Mouse (Mus musculus) Patski (cell line): ENCODE measurements around the gene Cgref1. TPM values are rescaled to one million over a fixed set of nuclear protein-coding genes. Genes with fewer than 3 reads are reported as not detected.

ENCODE experiments used
- ATAC-seq: fragments of 100-300 bp; one replicate; pipeline ENCODE4 v1.8.0; 2021
- CTCF ChIA-PET: fragments of 350-600 bp; sonication (Branson Sonifier 250); formaldehyde crosslinking; loops from one replicate; lab custom pipeline; 2022; ENCODE audit warnings: inconsistent platforms; lab: Charles Lee
- POLR2A ChIA-PET: fragments of 350-600 bp; sonication (Branson Sonifier 250); formaldehyde crosslinking; loops from one replicate; lab custom pipeline; 2022; ENCODE audit warnings: antibody characterized with exemption, inconsistent platforms; lab: Charles Lee
- DNase-seq: peaks from one replicate; pipeline ENCODE4 v3.0.0-alpha.2; 2011; ENCODE audit warnings: low read depth, low spot score
- H3K27me3 ChIP-seq: fragments of 371-371 bp; one replicate; pipeline ENCODE4 v1.5.1; 2021
- CTCF ChIP-seq: fragments of 100-300 bp; IDR thresholded peaks from one replicate; pipeline ENCODE4 v1.5.1; 2021
- in situ Hi-C: fragments of 300-500 bp; cut with MboI; formaldehyde crosslinking; loops from 3 replicates; pipeline ENCODE4 v1.11.1; 2018; ENCODE audit warnings: low pct_unique_long_range_greater_than_20kb, mixed read lengths
- polyA plus RNA-seq: library from polyadenylated mRNA; unstranded; gene quantifications from one replicate; pipeline ENCODE4 v1.2.3, GENCODE M21; 2021

The Cgref1 gene
- polyA plus RNA-seq, 1 experiment from 2014 or later = 0.23 TPM

DNA sequence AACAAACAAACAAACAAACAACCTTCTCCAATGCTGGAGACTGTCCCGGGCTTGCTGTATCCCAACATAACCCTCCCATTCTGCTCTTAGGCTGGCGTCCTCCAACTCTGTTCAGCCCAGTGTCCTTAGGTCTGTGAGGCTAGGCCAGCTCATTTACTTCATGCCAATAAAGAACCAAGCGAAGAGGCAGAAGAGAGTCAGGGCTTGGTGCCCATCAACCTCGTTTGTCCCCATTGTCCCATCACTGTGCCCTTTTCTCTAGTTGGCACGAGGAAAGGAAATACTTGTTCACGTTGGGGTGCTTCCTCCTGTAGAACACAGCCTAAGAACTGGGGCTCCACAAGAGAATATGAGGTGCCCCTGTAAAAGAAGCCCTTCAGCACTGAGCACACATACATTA is 6.3 kb upstream of the Cgref1 start:
- in situ Hi-C loops = no loop called here
- POLR2A ChIA-PET = interaction anchor here (0.5 to 1.3 kb wide), 2 partner anchors 13 to 171 kb away, joined by 3 to 4 read pairs; no protein-coding TSS in a partner anchor

DNA sequence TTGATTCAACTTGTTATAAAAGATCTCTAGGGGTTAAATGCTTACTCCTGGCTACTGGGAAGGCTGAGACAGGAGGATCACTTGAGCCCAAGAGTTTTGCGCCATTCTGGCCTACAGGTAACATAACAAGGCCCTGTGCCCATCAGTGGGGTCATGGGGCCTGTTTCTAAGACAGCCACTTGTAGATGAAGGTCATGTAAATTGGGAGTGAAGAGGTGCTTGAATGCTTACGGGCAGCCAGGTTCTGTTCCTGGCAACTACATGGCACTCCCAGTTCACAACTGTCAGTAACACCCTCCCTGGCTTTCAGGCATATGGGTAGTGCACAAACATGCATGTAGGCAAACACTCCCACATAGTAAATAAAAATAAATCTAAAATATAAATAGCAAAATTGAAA is 5.5 kb upstream of the Cgref1 start:
- CTCF ChIA-PET = interaction anchor here (1.3 to 3.7 kb wide), 6 partner anchors 9 to 79 kb away, joined by 3 to 12 read pairs (median 6); partner anchors contain the start of gene Preb
- DNase-seq = no peak
- in situ Hi-C loops = no loop called here
- no peak for TF ChIP-seq CTCF
- POLR2A ChIA-PET = interaction anchor here (3.7 kb wide), 1 partner anchor 9 kb away, joined by 28 read pairs; the partner anchor contains the start of gene Preb
- no peaks in the 10 kb centered on the region for H3K27me3 ChIP-seq
- no peak for ATAC-seq

More for the DNA sequence above, 6.3 kb upstream of the Cgref1 start:
- no peak for DNase-seq
- ATAC-seq = no peak
- CTCF ChIA-PET = no interaction called here
- no peaks in the 10 kb centered on the region for H3K27me3 ChIP-seq
- TF ChIP-seq CTCF = no peak

DNA sequence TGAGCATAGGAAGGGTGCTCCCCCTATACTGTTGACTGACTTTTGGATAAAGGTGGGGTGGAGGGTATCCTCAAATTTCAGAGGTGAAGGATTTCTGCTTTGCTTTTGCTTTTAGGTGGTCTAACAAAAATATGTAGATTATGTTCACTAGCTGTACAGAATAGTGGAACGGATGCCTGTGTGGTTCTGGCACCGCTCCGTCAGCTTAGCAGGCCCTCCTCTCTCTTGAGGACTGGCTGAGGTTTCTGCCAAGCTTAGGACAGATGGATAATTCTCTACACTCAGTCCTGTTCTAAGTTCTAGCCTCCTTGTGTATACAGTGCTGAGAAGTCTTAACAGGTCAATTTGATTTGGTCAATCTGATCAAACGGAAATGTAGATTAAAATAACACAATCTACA is 5.1 kb upstream of the Cgref1 start:
- ChIA-PET CTCF (interaction anchor here (0.8 to 3.7 kb wide), 8 partner anchors 9 to 79 kb away, joined by 3 to 12 read pairs (median 4); partner anchors contain the start of gene Preb), POLR2A (interaction anchor here (0.9 to 3.7 kb wide), 4 partner anchors 10 to 114 kb away, joined by 3 to 28 read pairs (median 4); partner anchors contain the start of gene Preb)
- ATAC-seq = no peak
- in situ Hi-C loops = no loop called here
- DNase-seq = no peak
- no peaks in the 10 kb centered on the region for H3K27me3 ChIP-seq
- TF ChIP-seq CTCF = no peak

DNA sequence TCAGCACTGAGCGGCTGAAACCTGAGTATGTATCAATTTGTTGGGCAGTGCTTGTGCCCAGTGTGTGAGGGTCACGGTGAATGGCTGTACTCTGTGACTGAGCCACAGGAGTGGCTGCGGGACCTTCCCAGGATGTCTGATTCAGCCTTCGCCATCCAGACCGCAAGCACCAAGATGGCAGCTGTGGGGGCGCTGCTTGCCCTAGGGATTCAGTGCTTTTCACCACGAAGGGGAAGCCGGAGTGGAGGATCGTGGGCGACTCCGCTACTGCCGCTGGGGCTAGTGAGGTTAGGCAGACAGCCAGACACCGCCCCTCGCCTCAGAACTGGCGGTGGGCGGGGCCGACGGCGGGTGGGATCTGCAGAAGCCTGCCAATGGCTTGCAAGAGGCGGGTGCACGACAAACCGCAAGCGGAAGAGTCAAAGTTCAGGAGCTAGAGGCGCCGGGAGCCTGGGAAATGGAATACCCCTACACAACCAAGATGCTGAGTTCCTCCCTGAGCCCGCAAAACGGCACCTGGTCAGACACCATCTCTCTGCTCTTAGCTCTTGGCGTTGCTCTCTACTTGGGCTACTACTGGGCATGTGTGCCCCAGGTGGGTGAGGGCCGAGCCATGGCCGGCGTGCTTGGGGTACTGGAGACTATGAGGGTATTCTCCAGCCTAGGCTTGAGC is 4.4 kb upstream of the Cgref1 start:
- no peak for TF ChIP-seq CTCF
- ATAC-seq (peak; percentile 67), DNase-seq (peak; percentile 66)
- in situ Hi-C loops = no loop called here
- no peaks in the 10 kb centered on the region for H3K27me3 ChIP-seq
- POLR2A ChIA-PET = interaction anchor here (0.9 to 3.7 kb wide), 7 partner anchors 10 to 114 kb away, joined by 3 to 28 read pairs (median 3); partner anchors contain the start of gene Preb
- CTCF ChIA-PET = interaction anchor here (0.8 to 3.7 kb wide), 8 partner anchors 10 to 80 kb away, joined by 3 to 12 read pairs (median 4); partner anchors contain the start of gene Preb

DNA sequence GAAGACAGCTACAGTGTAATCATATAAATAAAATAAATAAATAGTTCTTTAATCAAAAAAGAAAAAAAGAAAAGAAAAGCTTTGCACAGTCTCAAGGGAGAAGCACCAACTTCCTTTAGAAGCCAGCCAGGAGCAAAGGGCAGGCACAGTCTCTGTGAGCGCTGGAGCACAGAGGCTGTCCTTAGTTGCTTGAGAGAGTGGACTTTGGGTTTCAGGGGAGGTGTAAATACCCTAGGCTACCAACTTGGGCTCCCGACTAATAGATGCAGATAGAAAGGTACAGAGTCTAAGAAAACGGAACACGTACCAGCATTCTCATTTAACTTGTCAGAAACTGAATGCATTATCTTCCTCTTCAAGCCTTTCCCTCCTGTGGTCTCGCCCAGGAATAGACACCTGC is 3.2 kb upstream of the Cgref1 start:
- no peak for ATAC-seq
- DNase-seq = no peak
- ChIA-PET CTCF (interaction anchor here (3.7 kb wide), 1 partner anchor 18 kb away, joined by 12 read pairs; no protein-coding TSS in a partner anchor), POLR2A (interaction anchor here (0.6 to 3.7 kb wide), 5 partner anchors 9 to 51 kb away, joined by 3 to 28 read pairs (median 4); partner anchors contain the start of gene Preb)
- no peaks in the 10 kb centered on the region for H3K27me3 ChIP-seq
- TF ChIP-seq CTCF = no peak
- in situ Hi-C loops = no loop called here

DNA sequence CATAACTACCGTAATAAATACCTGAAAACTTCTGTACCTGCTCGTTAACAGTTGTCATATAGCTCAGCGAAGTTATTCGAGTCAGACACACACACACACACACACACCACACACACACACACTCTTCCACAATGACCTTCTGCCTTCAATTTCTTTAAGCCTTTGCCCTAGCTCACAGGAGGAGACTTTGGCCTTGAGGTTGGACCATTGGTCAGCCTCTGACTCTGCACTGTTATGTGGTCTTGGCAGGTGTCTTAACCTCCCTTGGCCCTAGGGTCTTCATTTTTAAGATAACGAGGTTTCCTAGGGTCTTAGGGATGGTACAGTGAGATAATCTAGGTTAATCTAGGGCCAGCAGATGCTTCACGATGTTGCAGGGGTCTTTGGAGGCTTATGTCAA is 1.0 kb downstream of the Cgref1 start:
- CTCF ChIA-PET = interaction anchor here (0.7 to 2.6 kb wide), 5 partner anchors 10 to 60 kb away, joined by 3 to 8 read pairs (median 6); no protein-coding TSS in a partner anchor
- in situ Hi-C loops = no loop called here
- POLR2A ChIA-PET = interaction anchor here (1.2 kb wide), 1 partner anchor 11 kb away, joined by 4 read pairs; no protein-coding TSS in a partner anchor
- no peaks in the 10 kb centered on the region for H3K27me3 ChIP-seq
- TF ChIP-seq CTCF = no peak
- DNase-seq (no peak), ATAC-seq (no peak)

DNA sequence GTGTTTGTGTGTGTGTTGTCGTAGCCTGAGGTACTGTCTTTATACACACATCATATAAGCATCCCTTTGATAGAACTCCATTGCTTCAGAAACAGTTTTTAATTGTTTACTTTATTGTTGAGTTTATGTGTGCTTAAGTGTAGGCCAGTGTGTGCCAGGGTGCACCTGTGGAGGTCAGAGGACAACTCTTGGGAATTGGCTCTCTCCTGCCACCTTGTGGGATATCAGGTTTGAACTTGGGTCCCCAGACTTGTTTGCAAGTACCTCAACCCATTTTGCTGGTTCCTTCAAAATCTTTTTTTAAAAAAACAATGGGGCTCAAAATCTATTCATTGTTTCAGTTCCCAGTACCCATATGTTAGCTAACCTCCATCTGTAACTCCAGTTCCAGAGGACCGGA is 2.4 kb downstream of the Cgref1 start:
- TF ChIP-seq CTCF = peak; percentile 55
- POLR2A ChIA-PET = no interaction called here
- ATAC-seq (no peak), DNase-seq (no peak)
- in situ Hi-C loops = no loop called here
- CTCF ChIA-PET = interaction anchor here (1.1 to 2.8 kb wide), 5 partner anchors 10 to 69 kb away, joined by 3 to 10 read pairs (median 6); no protein-coding TSS in a partner anchor
- no peaks in the 10 kb centered on the region for H3K27me3 ChIP-seq

DNA sequence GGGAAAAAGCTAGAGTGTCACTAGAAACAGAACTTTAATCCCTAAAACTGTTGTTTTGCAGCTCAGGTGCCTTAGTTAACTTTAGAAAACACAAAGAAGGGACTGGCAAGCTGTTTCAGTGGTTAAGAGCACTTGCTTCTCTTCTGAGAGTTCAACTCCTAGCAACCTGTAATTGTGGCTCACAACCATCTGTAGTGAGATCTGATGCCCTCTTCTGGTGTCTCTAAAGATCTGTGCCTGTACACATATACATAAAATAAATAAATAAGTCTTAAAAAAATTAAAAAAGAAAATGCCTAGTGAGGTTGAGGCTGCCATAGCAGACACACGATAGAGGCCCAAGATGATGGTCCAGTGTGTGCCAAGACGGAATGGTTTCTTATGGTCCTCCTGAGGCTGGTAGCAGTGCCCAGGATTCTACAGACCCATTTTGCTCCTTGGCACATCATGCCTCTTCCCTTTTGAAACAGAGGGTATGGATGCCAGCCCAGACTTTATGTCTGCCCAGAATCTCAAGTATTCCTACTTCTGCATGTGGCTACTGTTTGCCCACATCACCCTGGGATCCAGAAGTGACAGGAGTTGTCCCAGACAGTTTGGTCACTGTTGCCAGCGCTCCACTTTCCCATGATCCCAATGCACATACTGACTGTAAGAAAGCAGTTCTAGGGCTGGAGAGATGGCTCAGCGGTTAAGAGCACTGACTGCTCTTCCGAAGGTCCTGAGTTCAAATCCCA is 10.5 kb downstream of the Cgref1 start:
- H3K27me3 ChIP-seq = no peaks in the 10 kb centered on the region
- in situ Hi-C loops = loop anchor here (5.0 kb wide), 1 partner anchor 67 kb away; no protein-coding TSS in a partner anchor
- ATAC-seq = no peak
- DNase-seq = no peak
- no peak for TF ChIP-seq CTCF
- CTCF ChIA-PET = interaction anchor here (0.8 to 2.5 kb wide), 5 partner anchors 10 to 70 kb away, joined by 3 to 16 read pairs (median 6); partner anchors contain the start of gene Cgref1
- POLR2A ChIA-PET = no interaction called here

DNA sequence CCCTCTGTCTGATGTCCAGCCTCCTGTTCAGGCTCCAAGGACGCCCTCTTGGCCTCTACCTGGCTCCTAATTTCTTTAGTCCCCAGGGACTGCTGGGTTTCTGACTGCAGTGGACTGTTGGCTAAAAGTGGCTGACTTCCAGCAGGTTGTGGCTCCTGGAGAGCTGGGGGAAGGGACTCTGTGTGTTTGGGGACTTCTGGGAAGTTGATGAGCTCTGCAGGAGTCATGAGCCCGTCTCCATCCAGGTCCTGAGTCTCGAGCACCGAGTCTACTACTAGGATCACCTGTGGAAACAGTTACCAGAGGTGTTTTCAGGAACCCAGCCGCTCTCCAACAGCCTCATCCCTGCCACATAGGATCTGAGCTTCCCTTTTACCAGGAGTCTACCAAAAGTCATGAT is 11.7 kb downstream of the Cgref1 start:
- no peak for TF ChIP-seq CTCF
- ChIA-PET CTCF (interaction anchor here (1.0 to 2.5 kb wide), 9 partner anchors 8 to 71 kb away, joined by 3 to 16 read pairs (median 5); partner anchors contain the start of gene Preb), POLR2A (no interaction called here)
- no peaks in the 10 kb centered on the region for H3K27me3 ChIP-seq
- DNase-seq (no peak), ATAC-seq (no peak)
- in situ Hi-C loops = loop anchor here (5.0 kb wide), 1 partner anchor 69 kb away; no protein-coding TSS in a partner anchor

DNA sequence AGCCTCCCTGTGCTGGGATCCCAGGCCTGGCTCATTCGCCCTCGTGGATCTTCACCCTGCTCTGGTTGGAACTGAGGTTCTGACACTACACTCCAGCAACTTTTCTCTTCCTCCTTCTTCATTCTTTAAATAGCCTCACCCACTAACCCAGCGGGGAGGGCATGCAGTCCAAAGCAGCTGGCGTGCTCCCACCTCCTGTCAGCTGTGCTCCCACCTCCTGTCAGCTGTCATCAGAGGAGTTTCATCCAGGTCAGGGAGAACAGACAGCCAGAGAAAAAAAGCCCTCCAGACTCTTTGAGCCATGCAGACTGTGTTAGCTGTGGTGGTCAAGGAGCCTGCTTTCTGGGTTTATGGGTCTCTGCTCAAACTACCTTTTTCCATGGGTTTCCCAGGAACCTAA is 14.0 kb downstream of the Cgref1 start:
- ATAC-seq = no peak
- ChIA-PET POLR2A (no interaction called here), CTCF (interaction anchor here (0.7 to 3.2 kb wide), 7 partner anchors 14 to 73 kb away, joined by 3 to 26 read pairs (median 4); no protein-coding TSS in a partner anchor)
- no peak for TF ChIP-seq CTCF
- in situ Hi-C loops = loop anchor here (5.0 kb wide), 1 partner anchor 71 kb away; no protein-coding TSS in a partner anchor
- H3K27me3 ChIP-seq = no peaks in the 10 kb centered on the region
- DNase-seq = no peak
